Mouse (Mus musculus) frontal cortex, adult (tissue): ENCODE measurements at regions not wholly inside any gene's neighbourhood (a gene's known extent, or its start where the extent isn't known, plus 50 kb on each side); places are given as distances from the start of the nearest gene placed in this dataset.

ENCODE experiments used
- ATAC-seq: cut with Nextera tagmentation; 2 replicates; pipeline ENCODE4 v1.9.2; 2017; ENCODE audit warnings: mild to moderate bottlenecking, moderate library complexity, mixed read lengths; ENCODE audit not compliant: low TSS enrichment

- no peak for ATAC-seq
These were observed 294.1 kb upstream of the Rnaseh2b start for GRCm38 (mm10) chr14:61998259-61998658.

GRCm38 (mm10) chr14:62001481-62001949 lies 290.9 kb upstream of the Rnaseh2b start:
- ATAC-seq, result no peak

- no peak for ATAC-seq
These were observed 290.3 kb upstream of the Rnaseh2b start for GRCm38 (mm10) chr14:62002131-62002530.

GRCm38 (mm10) chr14:62003013-62003781 lies 289.2 kb upstream of the Rnaseh2b start:
- ATAC-seq, result no peak

- no peak for ATAC-seq
These were observed 288.6 kb upstream of the Rnaseh2b start for GRCm38 (mm10) chr14:62003797-62004196.

- ATAC-seq, result no peak
These were observed 283.7 kb upstream of the Rnaseh2b start for GRCm38 (mm10) chr14:62008707-62009106.

GRCm38 (mm10) chr14:62018804-62019203 lies 273.6 kb upstream of the Rnaseh2b start:
- no peak for ATAC-seq

GRCm38 (mm10) chr14:62020996-62021395 lies 271.4 kb upstream of the Rnaseh2b start:
- no peak for ATAC-seq

- no peak for ATAC-seq
These were observed 270.2 kb upstream of the Rnaseh2b start for GRCm38 (mm10) chr14:62022193-62022592.

- ATAC-seq, result no peak
These were observed 269.4 kb upstream of the Rnaseh2b start for GRCm38 (mm10) chr14:62023022-62023421.

GRCm38 (mm10) chr14:62027751-62028279 lies 264.6 kb upstream of the Rnaseh2b start:
- ATAC-seq, result no peak

GRCm38 (mm10) chr14:62030059-62030458 lies 262.3 kb upstream of the Rnaseh2b start:
- no peak for ATAC-seq

GRCm38 (mm10) chr14:62033661-62034060 lies 258.7 kb upstream of the Rnaseh2b start:
- ATAC-seq, result no peak

- ATAC-seq, result no peak
These were observed 257.7 kb upstream of the Rnaseh2b start for GRCm38 (mm10) chr14:62034664-62035063.

GRCm38 (mm10) chr14:62035416-62035815 lies 257.0 kb upstream of the Rnaseh2b start:
- ATAC-seq, result no peak

- no peak for ATAC-seq
These were observed 254.9 kb upstream of the Rnaseh2b start for GRCm38 (mm10) chr14:62037514-62037913.

- ATAC-seq, result no peak
These were observed 254.5 kb upstream of the Rnaseh2b start for GRCm38 (mm10) chr14:62037917-62038316.

- peak; percentile 55; the same call in 1 of the 2 replicates for ATAC-seq
These were observed 249.9 kb upstream of the Rnaseh2b start for GRCm38 (mm10) chr14:62042305-62043116.

- ATAC-seq, result no peak
These were observed 249.3 kb upstream of the Rnaseh2b start for GRCm38 (mm10) chr14:62043117-62043422.

- ATAC-seq, result no peak
These were observed 241.4 kb upstream of the Rnaseh2b start for GRCm38 (mm10) chr14:62050941-62051340.

- no peak for ATAC-seq
These were observed 240.5 kb upstream of the Rnaseh2b start for GRCm38 (mm10) chr14:62051923-62052322.

- no peak for ATAC-seq
These were observed 239.4 kb upstream of the Rnaseh2b start for GRCm38 (mm10) chr14:62053004-62053403.

- no peak for ATAC-seq
These were observed 235.3 kb upstream of the Rnaseh2b start for GRCm38 (mm10) chr14:62057096-62057495.
